Mouse (Mus musculus) liver, embryonic 14.5 days (tissue): ENCODE results near the gene Fam174b.

Experiments
- CTCF ChIP-seq: IDR thresholded peaks from 2 replicates; pipeline ENCODE4 v1.5.1; 2016; ENCODE audit warnings: antibody characterized with exemption, low read depth, control low read depth
- EP300 ChIP-seq: IDR thresholded peaks from 2 replicates; pipeline ENCODE4 v1.6.1; 2016; ENCODE audit warnings: antibody characterized with exemption, low read depth

GRCm38 (mm10) chr7:73743831-73744370 is 3.8 kb downstream of the Fam174b start:
- TF ChIP-seq CTCF (no peak), EP300 (no peak)
